Mouse (Mus musculus) A20 (cell line): ENCODE measurements around the gene Cptp.

Source experiments
- DNase-seq: peaks from one replicate; pipeline ENCODE4 v3.0.0-alpha.2; 2011; ENCODE audit warnings: low read depth, low spot score

The Cptp gene

DNA sequence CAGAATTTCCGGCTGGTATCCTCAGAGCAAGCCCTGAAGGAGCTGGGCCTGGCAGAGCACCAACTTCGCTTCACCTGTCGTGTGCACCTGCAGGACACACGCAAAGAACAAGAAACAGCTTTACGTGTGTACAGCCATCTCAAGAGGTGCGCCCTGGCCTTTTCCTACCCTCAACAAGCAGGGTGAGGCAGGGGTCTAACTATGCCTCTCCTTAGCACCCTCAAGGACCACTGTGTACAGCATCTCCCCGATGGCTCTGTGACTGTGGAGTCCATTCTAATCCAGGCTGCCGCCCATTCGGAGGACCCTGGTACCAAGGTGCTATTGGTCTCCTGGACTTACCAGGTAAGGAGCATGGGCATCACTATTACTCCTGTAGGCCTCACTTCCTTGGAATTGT, 18.9 kb upstream of the Cptp start:
- no peak for DNase-seq

DNA sequence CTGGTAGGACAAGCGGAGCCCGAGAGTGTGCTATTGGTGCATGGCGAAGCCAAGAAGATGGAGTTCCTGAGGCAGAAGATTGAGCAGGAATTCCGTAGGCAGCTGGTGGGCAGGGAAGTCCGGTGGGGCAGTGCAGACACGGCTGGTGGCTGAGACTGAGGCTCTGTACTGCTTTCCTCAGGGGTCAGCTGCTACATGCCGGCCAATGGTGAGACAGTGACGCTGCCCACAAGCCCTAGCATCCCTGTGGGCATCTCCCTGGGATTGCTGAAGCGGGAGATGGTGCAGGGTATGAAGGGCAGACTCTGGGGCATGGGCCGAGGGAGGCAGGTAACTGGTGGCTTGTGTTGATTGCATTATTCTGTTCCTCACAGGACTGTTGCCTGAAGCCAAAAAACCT, 18.4 kb upstream of the Cptp start:
- DNase-seq: no peak

DNA sequence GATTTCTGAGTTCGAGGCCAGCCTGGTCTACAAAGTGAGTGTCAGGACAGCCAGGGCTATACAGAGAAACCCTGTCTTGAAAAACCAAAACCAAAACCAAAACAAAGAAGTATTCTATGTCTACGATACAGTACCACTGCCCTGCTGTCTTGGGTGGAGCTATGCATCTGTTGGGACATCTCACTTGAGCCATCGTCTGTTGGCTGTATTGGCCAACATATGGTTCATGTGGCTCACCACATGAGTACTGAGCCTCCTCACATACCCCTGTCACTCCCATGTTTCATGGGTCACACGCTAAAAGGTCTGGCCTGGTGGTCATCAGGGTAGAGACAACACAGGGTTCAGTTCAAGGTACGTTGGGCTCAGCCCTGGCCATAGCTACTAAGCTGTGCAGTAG, 17.1 kb upstream of the Cptp start:
- DNase-seq: no peak

DNA sequence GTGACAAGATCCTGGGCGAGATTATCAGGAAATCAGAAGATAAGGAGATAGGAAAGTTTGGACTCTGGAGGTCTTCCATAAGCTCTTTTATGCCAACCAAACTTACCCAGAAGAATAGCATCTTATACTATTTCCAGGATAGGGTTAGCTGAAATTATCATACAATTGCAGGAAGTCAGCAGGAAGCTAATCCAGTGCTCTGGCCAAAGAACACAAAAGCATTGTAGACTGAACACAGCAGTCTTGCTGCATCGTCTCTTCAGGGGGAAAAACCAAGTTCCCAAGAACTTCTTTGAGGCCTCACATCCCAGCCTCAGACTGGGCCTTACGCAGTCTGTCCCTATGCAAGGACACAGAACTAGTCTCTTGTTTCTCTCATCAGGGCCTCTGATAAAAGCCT, 14.3 kb upstream of the Cptp start:
- DNase-seq: no peak

DNA sequence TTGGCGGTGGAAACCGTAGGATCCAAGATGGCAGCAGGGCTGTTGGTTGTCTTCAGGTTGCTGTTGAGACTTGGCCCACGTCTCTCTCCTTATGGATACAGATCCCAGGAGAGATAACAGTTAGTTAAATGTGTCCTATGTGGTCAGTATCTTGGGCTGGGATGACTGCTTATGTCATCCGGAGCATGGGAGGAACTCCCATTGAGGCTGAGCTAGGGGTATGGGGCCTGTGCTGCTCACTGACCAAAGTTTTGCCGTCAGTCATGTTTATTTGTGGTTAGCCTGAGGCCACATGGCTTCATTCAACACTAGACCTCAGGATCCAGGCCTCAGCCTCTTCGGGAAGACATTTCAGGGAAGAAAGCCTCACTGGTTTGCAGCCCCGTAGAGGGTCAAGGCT, 2.2 kb upstream of the Cptp start:
- no peak for DNase-seq

DNA sequence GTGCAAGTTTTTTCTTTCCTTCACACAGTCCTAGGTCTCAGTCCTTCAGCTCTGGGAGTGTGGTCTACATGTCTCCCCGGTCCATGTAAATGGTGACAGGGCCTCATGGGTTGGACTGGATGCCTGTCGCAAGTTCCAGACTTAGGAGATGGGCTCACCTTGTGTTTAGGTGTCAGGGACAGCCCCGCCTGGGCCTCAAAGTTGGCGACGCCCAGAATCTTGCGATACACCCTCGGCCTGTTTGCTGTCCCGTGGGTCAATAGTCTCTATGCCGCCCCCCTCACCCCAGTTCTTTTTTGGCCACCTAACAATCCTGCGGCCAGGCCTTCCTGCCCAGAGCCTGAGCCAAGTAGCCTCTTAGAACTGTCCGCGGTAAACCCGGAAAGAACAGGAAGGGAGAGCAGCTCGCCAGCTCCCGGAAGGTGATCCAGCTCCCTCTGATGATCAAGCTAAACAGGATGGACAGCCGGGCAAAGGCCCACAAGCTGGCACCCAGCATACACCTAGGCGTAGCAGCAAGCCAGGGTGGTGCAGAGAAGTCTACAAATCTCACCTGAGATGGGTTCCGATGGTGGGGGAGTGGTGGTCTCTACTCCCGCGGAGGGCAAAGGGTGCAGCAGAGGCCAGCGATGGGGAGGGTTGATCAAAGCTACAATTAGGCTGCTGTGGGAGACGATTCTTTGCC, 484 bp downstream of the Cptp start:
- no peak for DNase-seq

DNA sequence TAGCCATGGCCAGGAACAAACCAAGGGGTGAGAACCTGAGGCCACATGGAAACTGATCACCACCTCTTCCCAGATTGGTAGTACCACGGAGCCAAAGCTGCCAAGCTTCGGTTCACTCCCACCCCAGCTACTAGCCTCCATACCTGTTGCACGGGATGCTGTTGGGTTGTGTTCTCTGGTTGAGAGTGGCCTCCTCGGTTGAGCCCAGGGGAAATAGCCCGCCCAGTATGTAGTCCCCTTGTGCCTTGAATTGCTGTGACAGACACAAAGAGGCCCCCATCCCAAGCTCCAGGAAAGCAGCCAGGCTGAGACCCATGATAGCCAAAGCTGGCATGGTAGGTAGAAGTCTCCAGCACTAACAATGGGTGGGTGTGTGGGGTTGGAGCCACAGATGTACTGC, 6.2 kb downstream of the Cptp start, which contains the start of gene Tas1r3:
Gene Tas1r3, minus strand, starts transcription at position 362 of the 400 bp plus-strand sequence.
- no peak for DNase-seq

DNA sequence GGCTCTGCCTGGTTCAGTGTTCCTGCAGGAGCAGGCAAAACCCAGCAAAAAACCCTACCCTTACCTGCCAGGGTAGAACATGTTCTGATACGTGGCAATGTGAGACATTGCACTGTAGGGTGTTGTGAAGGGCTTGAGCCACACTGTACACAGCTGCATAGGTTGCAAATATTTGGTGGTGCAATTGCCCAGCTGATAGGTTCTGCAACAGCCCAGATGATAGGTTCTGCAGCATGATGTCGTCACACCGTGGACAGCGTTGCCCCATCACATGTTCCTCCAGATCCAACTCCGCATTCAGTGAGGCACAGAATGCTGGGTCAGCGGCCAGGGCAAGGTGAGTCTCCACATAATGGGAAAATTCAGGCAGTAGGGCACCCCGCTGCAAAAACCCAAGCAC, 7.5 kb downstream of the Cptp start:
- no peak for DNase-seq

DNA sequence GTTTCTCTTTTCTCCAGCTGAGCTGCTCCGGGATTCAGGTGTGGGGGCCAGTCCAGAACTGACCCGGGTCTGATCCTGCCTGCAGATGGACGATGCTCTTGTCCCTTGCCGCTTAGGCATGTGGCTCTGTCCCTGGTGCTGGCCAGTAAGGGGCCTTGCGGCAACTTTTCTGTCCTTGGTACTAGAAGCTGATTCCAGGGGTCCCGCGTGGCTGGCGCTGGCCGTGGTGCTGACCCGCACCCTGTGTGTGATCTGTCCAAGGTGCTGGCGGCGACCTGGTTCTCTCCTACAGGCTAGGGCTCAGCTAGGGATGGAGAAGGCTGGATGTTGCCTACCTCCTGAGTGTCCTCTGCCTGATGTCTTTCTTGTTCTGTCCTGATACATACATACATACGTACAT, 9.9 kb downstream of the Cptp start:
- DNase-seq: no peak

DNA sequence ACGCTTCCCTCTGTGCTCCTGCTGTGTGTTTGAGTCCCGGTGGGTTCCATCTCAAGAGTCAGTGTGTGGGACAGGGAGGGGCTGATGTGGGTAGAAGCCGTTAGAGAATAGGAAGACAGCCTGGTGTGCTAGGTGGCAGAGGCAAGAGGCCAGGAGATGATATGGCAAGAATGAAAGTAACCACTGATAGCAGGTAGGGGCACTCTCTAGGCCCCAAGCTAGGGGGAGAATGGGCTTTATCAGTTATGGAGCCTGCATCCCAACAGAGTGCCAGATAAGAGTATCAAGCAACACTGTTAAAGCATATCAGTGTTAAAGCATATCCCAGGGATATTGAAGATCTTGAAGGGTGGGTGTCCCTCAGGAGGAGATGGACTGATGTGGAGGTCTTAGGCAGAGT, 12.4 kb downstream of the Cptp start:
- DNase-seq: no peak

DNA sequence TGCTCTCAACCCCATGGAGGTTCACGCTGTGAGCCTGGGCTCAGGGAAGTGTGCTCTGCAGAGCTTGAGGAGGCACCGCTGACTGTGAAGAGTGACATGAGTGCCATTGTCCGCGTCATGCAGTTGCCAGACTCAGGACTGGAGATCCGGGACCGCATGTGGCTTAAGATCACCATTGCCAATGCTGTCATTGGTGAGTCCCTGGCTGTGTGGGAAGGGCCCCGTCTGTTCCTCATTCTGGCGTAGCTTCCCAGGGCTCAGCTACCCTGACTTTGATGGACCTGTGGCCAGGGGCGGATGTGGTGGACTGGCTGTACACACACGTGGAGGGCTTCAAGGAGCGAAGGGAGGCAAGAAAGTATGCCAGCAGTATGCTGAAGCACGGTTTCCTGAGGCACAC, 13.2 kb downstream of the Cptp start:
- no peak for DNase-seq

DNA sequence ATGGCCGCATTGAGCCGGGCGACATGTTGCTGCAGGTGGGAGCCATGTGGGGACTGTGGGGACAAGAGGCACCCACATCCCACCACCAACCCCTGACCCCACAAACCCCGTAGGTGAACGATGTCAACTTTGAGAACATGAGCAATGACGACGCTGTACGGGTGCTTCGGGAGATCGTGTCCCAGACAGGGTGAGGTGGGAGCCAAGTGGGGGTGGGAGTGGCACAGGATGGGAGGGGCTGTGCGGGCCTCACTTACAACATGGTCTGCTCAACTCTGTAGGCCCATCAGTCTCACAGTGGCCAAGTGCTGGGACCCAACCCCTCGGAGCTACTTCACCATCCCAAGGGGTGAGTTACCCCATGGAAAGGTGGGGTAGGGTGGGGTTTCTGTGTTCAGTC, 14.2 kb downstream of the Cptp start:
- no peak for DNase-seq

DNA sequence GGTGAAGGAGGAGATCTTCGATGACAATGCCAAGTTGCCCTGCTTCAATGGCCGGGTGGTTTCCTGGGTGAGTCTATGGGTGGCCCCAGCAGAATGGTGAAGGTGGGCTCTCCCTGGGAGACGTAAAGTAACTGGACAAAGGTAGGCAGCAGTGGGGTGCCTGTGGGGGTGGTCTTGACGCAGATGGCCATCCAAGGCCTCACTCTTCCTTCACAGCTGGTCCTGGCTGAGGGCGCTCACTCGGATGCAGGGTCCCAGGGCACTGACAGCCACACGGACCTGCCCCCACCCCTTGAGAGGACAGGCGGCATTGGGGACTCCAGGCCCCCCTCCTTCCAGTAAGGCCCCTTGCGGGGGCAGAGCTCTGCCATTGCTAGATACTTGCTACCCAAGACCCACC, 15.8 kb downstream of the Cptp start:
- DNase-seq: no peak

DNA sequence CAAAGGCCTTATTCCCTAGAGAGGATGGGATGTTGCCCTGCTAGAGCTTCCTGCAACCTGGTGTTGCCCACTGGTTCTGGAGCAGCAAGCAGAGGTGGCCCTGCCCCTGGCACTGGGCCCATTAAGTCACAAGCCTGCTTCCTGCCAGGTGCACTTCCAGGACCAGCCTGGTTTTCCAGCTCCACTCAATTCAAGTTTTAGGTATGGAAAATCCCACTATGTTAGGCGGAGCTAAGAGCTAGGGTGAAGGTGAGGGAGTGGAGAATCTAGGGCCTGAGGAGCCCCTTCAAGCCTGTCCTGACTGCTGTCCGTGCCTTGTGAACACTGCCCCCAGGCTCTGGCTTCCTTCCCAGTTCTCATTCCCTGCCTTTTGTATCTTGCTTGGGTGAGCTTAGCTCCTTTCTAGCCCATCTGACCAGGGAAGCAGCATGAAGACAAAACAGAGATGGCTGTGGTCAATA, 17.3 kb downstream of the Cptp start:
- DNase-seq: no peak

DNA sequence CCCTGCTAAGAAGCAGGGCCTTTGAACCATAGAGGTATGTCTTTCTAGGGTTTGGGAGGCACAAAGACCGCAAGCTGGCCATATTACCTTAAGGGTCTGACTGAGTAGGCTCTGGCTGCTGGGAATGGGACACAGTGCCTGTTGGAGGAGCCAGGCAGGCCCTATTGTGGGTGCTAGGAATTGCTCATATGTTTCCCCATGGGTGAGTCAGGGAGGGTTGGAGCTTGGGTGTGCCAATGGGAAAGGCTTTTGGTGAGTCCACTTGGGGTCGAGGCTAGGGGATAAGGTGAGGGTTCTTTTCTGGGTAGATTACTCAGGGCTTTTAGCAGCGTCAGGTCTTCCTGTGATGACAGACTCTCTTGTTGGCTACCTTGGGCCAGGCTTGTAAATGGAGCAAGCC, 17.9 kb downstream of the Cptp start:
- no peak for DNase-seq

DNA sequence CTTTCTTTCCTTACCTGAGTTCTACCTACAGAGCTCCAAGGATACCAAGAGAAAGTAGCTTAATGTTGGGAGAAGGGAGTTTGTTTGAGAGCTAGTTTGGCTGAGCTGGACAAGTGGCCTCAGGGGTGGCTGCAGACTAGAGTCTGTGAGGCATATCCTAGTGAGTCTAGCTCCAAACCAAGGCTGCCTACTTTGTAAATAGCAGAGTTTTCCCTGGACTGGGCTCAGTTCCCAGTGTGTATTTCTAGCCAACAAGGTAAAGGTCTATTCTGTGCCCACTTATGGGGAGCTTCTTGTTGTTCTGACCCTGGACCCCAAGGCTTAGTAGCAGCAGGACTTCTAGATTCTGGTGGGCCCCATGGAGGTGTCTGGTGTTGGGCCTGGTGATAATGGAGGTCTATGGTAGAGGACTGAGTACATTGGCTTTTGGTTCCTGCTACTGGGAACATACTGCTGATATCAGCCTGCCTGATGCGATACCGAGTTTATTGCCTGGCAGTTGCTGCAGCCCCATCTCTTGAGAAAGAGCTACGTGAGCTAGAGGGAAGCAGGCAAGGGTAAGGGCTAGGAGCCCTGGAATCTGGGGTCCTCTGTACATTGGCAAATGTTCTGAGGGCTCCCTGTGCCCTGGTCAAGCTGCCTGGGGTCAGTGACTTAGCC, 19.3 kb downstream of the Cptp start:
- DNase-seq: no peak

DNA sequence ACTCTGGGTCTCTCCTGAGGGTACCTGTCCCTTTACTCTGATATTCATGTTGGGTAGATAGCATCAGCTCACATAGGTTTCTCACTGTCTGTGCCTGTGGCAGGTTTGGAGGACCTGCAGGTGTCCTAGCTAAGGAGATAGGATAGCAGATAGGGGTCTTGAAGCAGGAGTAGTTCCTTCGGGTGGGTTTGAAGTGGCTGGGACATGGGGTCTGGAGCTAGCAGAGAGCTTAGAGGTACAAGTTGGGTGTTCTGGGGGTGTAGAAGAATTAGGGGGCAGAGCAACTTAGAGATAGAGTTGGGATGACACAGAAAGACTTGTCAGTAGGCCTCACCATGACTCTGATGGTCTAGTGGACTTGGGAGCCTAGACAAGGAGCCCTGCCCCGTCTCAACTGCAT, 19.8 kb downstream of the Cptp start:
- no peak for DNase-seq

DNA sequence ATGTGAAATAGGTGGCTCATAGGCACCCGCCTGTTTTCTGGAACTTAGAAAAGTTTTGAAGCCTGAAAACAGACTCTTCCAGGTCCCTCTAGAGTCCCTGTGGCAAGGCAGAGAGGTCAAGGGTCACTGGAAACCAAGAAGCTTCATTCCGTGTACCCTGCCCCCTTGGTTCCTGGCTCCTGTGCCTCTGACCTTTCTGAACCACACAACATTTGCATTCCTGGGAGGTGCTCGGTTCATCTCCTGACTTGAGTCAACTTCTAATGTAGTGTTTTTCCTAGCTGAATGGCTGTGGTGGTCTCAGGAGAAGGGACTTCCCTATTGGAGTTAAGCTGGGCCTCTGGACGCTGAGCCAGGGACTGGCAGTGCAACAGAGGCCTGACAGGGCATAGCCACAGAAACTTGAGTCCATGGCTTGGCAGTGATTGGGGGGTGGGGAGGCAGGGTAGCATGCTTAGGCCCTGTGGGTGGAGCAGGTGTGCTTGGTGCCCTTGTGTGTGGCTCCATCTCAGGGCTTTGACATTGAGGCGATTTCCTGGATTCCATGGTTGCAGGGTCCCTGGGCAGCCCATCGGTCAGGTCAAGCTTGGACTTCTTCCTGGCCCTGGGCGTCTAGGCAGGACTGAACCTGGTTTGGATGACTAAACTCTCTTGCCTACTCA, 20.7 kb downstream of the Cptp start:
- DNase-seq: no peak

DNA sequence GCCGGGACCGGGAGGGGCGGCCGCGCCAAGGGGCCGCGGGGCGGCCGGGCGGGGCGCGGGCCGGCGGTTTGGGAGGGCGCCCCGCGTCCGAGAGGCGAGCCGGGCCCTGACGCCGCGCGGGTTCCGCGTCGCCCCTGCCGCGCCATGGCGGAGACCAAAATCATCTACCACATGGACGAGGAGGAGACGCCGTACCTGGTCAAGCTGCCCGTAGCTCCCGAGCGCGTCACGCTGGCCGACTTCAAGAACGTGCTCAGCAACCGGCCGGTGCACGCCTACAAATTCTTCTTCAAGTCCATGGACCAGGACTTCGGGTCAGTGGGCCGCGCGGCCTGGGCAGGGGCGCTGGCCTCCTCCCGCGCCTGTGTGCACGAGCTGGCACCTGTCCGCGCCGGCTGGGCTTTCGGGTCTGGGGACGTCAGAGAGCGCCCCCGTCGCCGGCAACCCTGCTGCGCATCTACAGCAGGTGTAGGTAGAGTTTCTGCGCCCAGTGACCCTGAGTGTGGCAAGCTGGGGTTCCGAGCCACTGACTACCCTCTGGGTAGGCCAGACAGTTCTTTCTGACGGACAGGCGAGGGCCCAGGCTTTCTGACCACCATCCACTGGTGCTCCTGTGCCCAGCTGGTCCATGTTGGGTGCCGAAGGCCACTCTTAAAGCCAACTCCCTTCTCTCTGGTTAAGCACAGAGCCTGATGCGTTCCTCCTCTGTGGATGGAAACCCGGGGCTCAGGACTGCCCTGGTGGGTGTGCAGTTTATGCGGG, 21.5 kb downstream of the Cptp start:
- peak; percentile 73 for DNase-seq

DNA sequence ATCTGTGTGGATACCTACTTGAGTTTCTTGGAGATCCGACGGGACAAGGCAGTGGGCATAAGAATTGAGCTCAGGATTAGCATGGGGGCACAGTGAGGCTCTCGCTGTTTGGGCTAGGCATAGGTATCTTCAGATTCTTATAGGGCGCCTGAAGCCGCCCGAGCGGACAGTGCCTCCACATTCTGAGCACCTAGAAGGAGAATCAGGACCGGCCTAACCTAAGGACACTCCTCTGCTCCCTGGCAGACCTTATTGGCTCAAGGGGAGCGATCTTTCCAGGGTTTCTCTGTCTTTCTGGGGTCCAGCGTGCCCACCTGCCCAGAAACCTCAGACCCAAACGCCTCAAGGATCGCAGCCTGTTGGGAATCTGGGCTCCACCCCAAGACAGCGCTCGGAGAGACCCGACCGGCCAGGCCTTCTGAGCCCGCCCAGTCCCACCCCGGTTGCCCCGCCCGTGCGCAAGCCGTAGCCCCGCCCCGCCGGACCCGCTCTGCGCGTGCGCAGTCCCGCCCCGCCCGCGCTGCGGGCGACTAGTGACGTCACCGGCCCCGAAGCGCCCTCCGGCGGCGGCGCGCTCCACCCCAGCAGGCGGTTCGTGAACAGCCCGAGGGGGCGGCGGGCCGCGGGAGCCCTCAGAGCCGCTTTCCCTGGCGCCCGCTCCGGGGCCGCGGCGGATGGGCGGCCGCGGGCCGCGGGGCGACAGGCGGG, 22.2 kb downstream of the Cptp start, which contains the start of gene Dvl1:
Gene Dvl1, plus strand, starts transcription at position 532 of the 708 bp plus-strand sequence.
- peak; percentile 94 for DNase-seq

DNA sequence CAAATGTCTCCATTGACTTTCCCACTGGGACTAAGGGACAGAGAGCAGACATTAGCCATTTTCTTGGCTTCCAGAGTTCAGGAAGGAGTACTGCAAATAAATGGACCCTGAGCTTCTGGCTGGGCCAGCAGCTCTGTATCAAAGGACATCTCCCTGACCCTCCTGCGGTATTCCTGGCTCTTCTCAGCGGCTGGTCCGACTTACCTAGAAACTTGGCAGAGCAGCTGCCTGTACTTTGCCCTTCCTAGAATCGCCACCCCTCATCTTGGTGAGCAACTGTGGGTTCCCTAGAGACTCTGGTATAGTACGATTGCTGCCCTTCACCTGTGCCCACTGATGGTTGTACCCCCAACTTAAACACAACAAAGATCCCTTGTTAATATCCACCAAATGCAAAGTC, 26.0 kb downstream of the Cptp start:
- no peak for DNase-seq
